In the genomic region with DNA sequence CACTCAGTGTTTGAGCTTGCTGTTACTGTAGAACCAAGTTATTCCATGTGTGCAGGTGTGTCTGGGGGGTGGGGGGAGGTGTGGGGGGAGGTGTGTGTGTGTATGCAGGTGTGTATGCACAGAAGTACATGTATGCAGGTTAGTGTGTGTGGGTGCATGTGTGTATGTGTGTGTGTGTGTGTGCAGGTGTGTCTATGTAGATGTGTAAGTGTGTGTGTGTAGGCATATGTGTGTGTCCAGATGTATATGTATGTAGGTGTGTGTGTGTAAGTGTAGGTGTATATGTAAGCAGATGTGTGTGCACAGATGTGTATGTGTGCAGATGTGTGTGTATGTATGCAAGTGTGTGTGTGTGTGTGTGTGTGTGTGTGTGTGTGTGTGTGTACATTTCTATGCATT, we compare ENCODE assay signal across 20 mouse cellular contexts.
DNase-seq lines count a peak whose midpoint lies in the region; ATAC-seq lines count a peak whose summit lies in the region.
"Had no signal": no experiment of that assay in that cellular context is flagged by ENCODE, and none has a peak within 500 bp of the region (broad histone marks: within the 10 kb centered on the region; RNA-seq: fewer than 3 reads in every experiment).

No protein-coding gene starts in this region.

- no peaks in the 10 kb centered on the region for H3K36me3 ChIP-seq in kidney, embryonic 15.5 days
- no peaks in the 10 kb centered on the region for H3K36me3 ChIP-seq in limb, embryonic 12.5 days
- no peaks in the 10 kb centered on the region for H3K36me3 ChIP-seq in limb, embryonic 10.5 days
- H3K36me3 ChIP-seq in midbrain, embryonic 13.5 days, result no peaks in the 10 kb centered on the region
- H3K36me3 ChIP-seq in midbrain, embryonic 10.5 days, result no peaks in the 10 kb centered on the region
- H3K36me3 ChIP-seq in embryonic facial prominence, embryonic 13.5 days, result no peaks in the 10 kb centered on the region
- H3K36me3 ChIP-seq: forebrain, embryonic 10.5 days; hindbrain, embryonic 12.5 days; hindbrain, embryonic 15.5 days had no signal

- 0 out of 2 replicates have a peak, but pooled peaks have one; percentile 33 for ATAC-seq in kidney, embryonic 15.5 days (replicated peaks; ENCODE audit: low FRiP score)
- ATAC-seq in limb, embryonic 12.5 days (ENCODE audit: insufficient number of reproducible peaks, insufficient read depth, low FRiP score, low TSS enrichment, low read depth), result 0 out of 2 replicates have a peak, but pooled peaks have one; percentile 42
- peak; percentile 37; the same call in 1 of the 2 replicates for ATAC-seq in midbrain, embryonic 13.5 days
- peak; percentile 48; the same call in 1 of the 2 replicates for ATAC-seq in embryonic facial prominence, embryonic 13.5 days (ENCODE audit: insufficient number of reproducible peaks, insufficient read depth, low FRiP score, low TSS enrichment, low read depth)
- ATAC-seq: CD4-positive, CD25-positive, alpha-beta regulatory T cell, adult 4 months had no signal

- no peak overlapping the region for H3K9ac ChIP-seq in kidney, embryonic 15.5 days
- no peak overlapping the region for H3K9ac ChIP-seq in limb, embryonic 12.5 days (replicated peaks)
- H3K9ac ChIP-seq in midbrain, embryonic 13.5 days (replicated peaks), result no peak overlapping the region
- no peak overlapping the region for H3K9ac ChIP-seq in embryonic facial prominence, embryonic 13.5 days
- H3K9ac ChIP-seq: forebrain, postnatal 0 days; hindbrain, embryonic 12.5 days; hindbrain, embryonic 15.5 days had no signal

- H3K4me2 ChIP-seq in kidney, embryonic 15.5 days, result no peak overlapping the region
- H3K4me2 ChIP-seq in limb, embryonic 12.5 days, result no peak overlapping the region
- H3K4me2 ChIP-seq in midbrain, embryonic 13.5 days (replicated peaks), result no peak overlapping the region
- H3K4me2 ChIP-seq in embryonic facial prominence, embryonic 13.5 days, result no peak overlapping the region
- H3K4me2 ChIP-seq: heart, embryonic 11.5 days; hindbrain, embryonic 12.5 days; hindbrain, embryonic 15.5 days had no signal

- H3K9me3 ChIP-seq in kidney, embryonic 15.5 days (replicated peaks), result no peaks in the 10 kb centered on the region
- H3K9me3 ChIP-seq in limb, embryonic 12.5 days, result no peaks in the 10 kb centered on the region
- no peaks in the 10 kb centered on the region for H3K9me3 ChIP-seq in limb, embryonic 10.5 days (replicated peaks)
- H3K9me3 ChIP-seq in midbrain, embryonic 13.5 days, result no peaks in the 10 kb centered on the region
- no peaks in the 10 kb centered on the region for H3K9me3 ChIP-seq in midbrain, embryonic 10.5 days (replicated peaks)
- H3K9me3 ChIP-seq in embryonic facial prominence, embryonic 13.5 days, result no peaks in the 10 kb centered on the region
- H3K9me3 ChIP-seq: forebrain, embryonic 10.5 days; hindbrain, embryonic 12.5 days; hindbrain, embryonic 15.5 days had no signal

- H3K4me1 ChIP-seq in kidney, embryonic 15.5 days, result peaks cover 6% of the 10 kb centered on the region; the same call in 1 of the 2 replicates
- H3K4me1 ChIP-seq in limb, embryonic 12.5 days (replicated peaks), result no peaks in the 10 kb centered on the region
- 0 out of 2 replicates have a peak, but pooled peaks cover 2% of the 10 kb centered on the region for H3K4me1 ChIP-seq in limb, embryonic 10.5 days
- H3K4me1 ChIP-seq in midbrain, embryonic 13.5 days (replicated peaks), result no peaks in the 10 kb centered on the region
- peaks cover 6% of the 10 kb centered on the region; the same call in 1 of the 2 replicates for H3K4me1 ChIP-seq in midbrain, embryonic 10.5 days
- peaks cover 9% of the 10 kb centered on the region for H3K4me1 ChIP-seq in embryonic facial prominence, embryonic 13.5 days
- H3K4me1 ChIP-seq: hindbrain, embryonic 12.5 days; hindbrain, embryonic 15.5 days had no signal

- no peaks in the 10 kb centered on the region for H3K27me3 ChIP-seq in kidney, embryonic 15.5 days
- H3K27me3 ChIP-seq in limb, embryonic 12.5 days, result no peaks in the 10 kb centered on the region
- H3K27me3 ChIP-seq in limb, embryonic 10.5 days (ENCODE audit: low read depth, poor library complexity, severe bottlenecking), result no peaks in the 10 kb centered on the region
- H3K27me3 ChIP-seq in midbrain, embryonic 13.5 days, result no peaks in the 10 kb centered on the region
- no peaks in the 10 kb centered on the region for H3K27me3 ChIP-seq in midbrain, embryonic 10.5 days (ENCODE audit: low read depth, poor library complexity, severe bottlenecking)
- H3K27me3 ChIP-seq in embryonic facial prominence, embryonic 13.5 days, result no peaks in the 10 kb centered on the region
- H3K27me3 ChIP-seq: hindbrain, embryonic 12.5 days; hindbrain, embryonic 15.5 days had no signal

- H3K27ac ChIP-seq in kidney, embryonic 15.5 days, result no peak overlapping the region
- no peak overlapping the region for H3K27ac ChIP-seq in limb, embryonic 12.5 days
- no peak overlapping the region for H3K27ac ChIP-seq in limb, embryonic 10.5 days
- H3K27ac ChIP-seq in midbrain, embryonic 13.5 days, result no peak overlapping the region
- H3K27ac ChIP-seq in midbrain, embryonic 10.5 days (replicated peaks), result no peak overlapping the region
- H3K27ac ChIP-seq in embryonic facial prominence, embryonic 13.5 days, result no peak overlapping the region
- H3K27ac ChIP-seq: forebrain, embryonic 10.5 days; hindbrain, embryonic 12.5 days; hindbrain, embryonic 15.5 days had no signal

- no peak for DNase-seq in kidney, postnatal 14 days
- no peak for DNase-seq in limb, embryonic 10.5 days (ENCODE audit: low spot score)
- DNase-seq in midbrain, embryonic 10.5 days (ENCODE audit: low spot score), result no peak
- DNase-seq in cerebellum, postnatal 25 days, result no peak
- DNase-seq: adrenal gland, postnatal 14 days; cerebellum, adult 11 months; cerebellum, adult 8-10 months; cerebellum, postnatal 10 days; forebrain, postnatal 0 days; gastrocnemius, adult 2 months; gastrocnemius, postnatal 14 days had no signal

- no peak overlapping the region for H3K4me3 ChIP-seq in kidney, embryonic 15.5 days (replicated peaks)
- H3K4me3 ChIP-seq in limb, embryonic 12.5 days (replicated peaks), result no peak overlapping the region
- no peak overlapping the region for H3K4me3 ChIP-seq in limb, embryonic 10.5 days
- no peak overlapping the region for H3K4me3 ChIP-seq in midbrain, embryonic 13.5 days (replicated peaks)
- H3K4me3 ChIP-seq in midbrain, embryonic 10.5 days, result no peak overlapping the region
- H3K4me3 ChIP-seq in embryonic facial prominence, embryonic 13.5 days, result no peak overlapping the region
- H3K4me3 ChIP-seq: forebrain, embryonic 10.5 days; gastrocnemius, adult 2 months; hindbrain, embryonic 12.5 days; hindbrain, embryonic 15.5 days had no signal
